Mouse (Mus musculus): ENCODE measurements at regions not wholly inside any gene's neighbourhood (a gene's known extent, or its start where the extent isn't known, plus 50 kb on each side); places are given as distances from the start of the nearest gene placed in this dataset.

- no peaks in the 10 kb centered on the region for H3K27me3 ChIP-seq (ENCODE audit: low read depth, poor library complexity, severe bottlenecking)
- H3K4me3 ChIP-seq = no peak overlapping the region
- H3K36me3 ChIP-seq = no peaks in the 10 kb centered on the region
- H3K9me3 ChIP-seq (replicated peaks) = no peaks in the 10 kb centered on the region
- H3K4me1 ChIP-seq = peaks cover 12% of the 10 kb centered on the region
- no peak for DNase-seq (ENCODE audit: low spot score)
- WGBS = 84% methylated on average over 5 of the region's 5 CpGs
- H3K27ac ChIP-seq = no peak overlapping the region
These were observed 206.0 kb downstream of the Ajap1 start for GRCm38 (mm10) chr4:153276571-153276970.

- WGBS = 64% methylated on average over 5 of the region's 5 CpGs
- H3K9me3 ChIP-seq (replicated peaks) = no peaks in the 10 kb centered on the region
- H3K4me1 ChIP-seq = peaks cover 34% of the 10 kb centered on the region
- no peak overlapping the region for H3K27ac ChIP-seq
- H3K4me3 ChIP-seq = no peak overlapping the region
- no peak for DNase-seq (ENCODE audit: low spot score)
- peaks cover 7% of the 10 kb centered on the region; the same call in 1 of the 2 replicates for H3K27me3 ChIP-seq (ENCODE audit: low read depth, poor library complexity, severe bottlenecking)
- no peaks in the 10 kb centered on the region for H3K36me3 ChIP-seq
These were observed 211.2 kb downstream of the Ajap1 start for GRCm38 (mm10) chr4:153271376-153271775.

- DNase-seq (ENCODE audit: low spot score) = no peak
- Histone ChIP-seq H3K27ac (no peak overlapping the region), H3K36me3 (no peaks in the 10 kb centered on the region), H3K9me3 (replicated peaks) (no peaks in the 10 kb centered on the region), H3K27me3 (ENCODE audit: low read depth, poor library complexity, severe bottlenecking) (no peaks in the 10 kb centered on the region), H3K4me1 (peaks cover 12% of the 10 kb centered on the region), H3K4me3 (no peak overlapping the region)
- WGBS = 77% methylated on average over 15 of the region's 15 CpGs
These were observed 219.3 kb downstream of the Ajap1 start for GRCm38 (mm10) chr4:153263216-153263805.

- Histone ChIP-seq H3K4me3 (no peak overlapping the region), H3K27ac (no peak overlapping the region), H3K27me3 (ENCODE audit: low read depth, poor library complexity, severe bottlenecking) (no peaks in the 10 kb centered on the region), H3K36me3 (no peaks in the 10 kb centered on the region), H3K9me3 (replicated peaks) (no peaks in the 10 kb centered on the region), H3K4me1 (peaks cover 22% of the 10 kb centered on the region)
- 60% methylated on average over 14 of the region's 14 CpGs for WGBS
- no peak for DNase-seq (ENCODE audit: low spot score)
These were observed 221.6 kb downstream of the Ajap1 start for GRCm38 (mm10) chr4:153260941-153261557.

GRCm38 (mm10) chr4:153251943-153252342, 230.7 kb downstream of the Ajap1 start:
- no peak overlapping the region for H3K27ac ChIP-seq
- DNase-seq (ENCODE audit: low spot score) = no peak
- H3K27me3 ChIP-seq (ENCODE audit: low read depth, poor library complexity, severe bottlenecking) = no peaks in the 10 kb centered on the region
- H3K36me3 ChIP-seq = no peaks in the 10 kb centered on the region
- no peaks in the 10 kb centered on the region for H3K9me3 ChIP-seq (replicated peaks)
- no peak overlapping the region for H3K4me3 ChIP-seq
- peaks cover 7% of the 10 kb centered on the region for H3K4me1 ChIP-seq
- WGBS = 76% methylated on average over 3 of the region's 3 CpGs

- Histone ChIP-seq H3K4me1 (peaks cover 5% of the 10 kb centered on the region; the same call in 1 of the 2 replicates), H3K27ac (no peak overlapping the region), H3K9me3 (replicated peaks) (no peaks in the 10 kb centered on the region), H3K27me3 (ENCODE audit: low read depth, poor library complexity, severe bottlenecking) (no peaks in the 10 kb centered on the region), H3K4me3 (no peak overlapping the region), H3K36me3 (no peaks in the 10 kb centered on the region)
- DNase-seq (ENCODE audit: low spot score) = no peak
- 78% methylated on average over 8 of the region's 8 CpGs for WGBS
These were observed 231.3 kb downstream of the Ajap1 start for GRCm38 (mm10) chr4:153251311-153251710.

GRCm38 (mm10) chr4:153236680-153237079, 245.9 kb downstream of the Ajap1 start:
- Histone ChIP-seq H3K4me3 (peak overlapping the region; percentile 18; the same call in 1 of the 2 replicates), H3K36me3 (no peaks in the 10 kb centered on the region), H3K4me1 (peaks cover 28% of the 10 kb centered on the region), H3K27ac (no peak overlapping the region), H3K27me3 (ENCODE audit: low read depth, poor library complexity, severe bottlenecking) (peaks cover 6% of the 10 kb centered on the region; the same call in 1 of the 2 replicates), H3K9me3 (replicated peaks) (no peaks in the 10 kb centered on the region)
- peak; percentile 73 for DNase-seq (ENCODE audit: low spot score)
- WGBS = 10% methylated on average over 12 of the region's 12 CpGs

- H3K27me3 ChIP-seq (ENCODE audit: low read depth, poor library complexity, severe bottlenecking) = peaks cover 6% of the 10 kb centered on the region; the same call in 1 of the 2 replicates
- DNase-seq (ENCODE audit: low spot score) = no peak
- H3K27ac ChIP-seq = no peak overlapping the region
- WGBS = 75% methylated on average over 5 of the region's 5 CpGs
- peaks cover 57% of the 10 kb centered on the region for H3K4me1 ChIP-seq
- no peaks in the 10 kb centered on the region for H3K36me3 ChIP-seq
- H3K9me3 ChIP-seq (replicated peaks) = no peaks in the 10 kb centered on the region
- no peak overlapping the region for H3K4me3 ChIP-seq
These were observed 248.8 kb downstream of the Ajap1 start for GRCm38 (mm10) chr4:153233762-153234161.

GRCm38 (mm10) chr4:153229221-153229620, 253.4 kb downstream of the Ajap1 start:
- H3K27me3 ChIP-seq (ENCODE audit: low read depth, poor library complexity, severe bottlenecking) = no peaks in the 10 kb centered on the region
- peak overlapping the region; percentile 58; the same call in 1 of the 2 replicates for H3K27ac ChIP-seq
- H3K36me3 ChIP-seq = no peaks in the 10 kb centered on the region
- WGBS = 53% methylated on average over 5 of the region's 5 CpGs
- H3K4me3 ChIP-seq = no peak overlapping the region
- no peak for DNase-seq (ENCODE audit: low spot score)
- H3K9me3 ChIP-seq (replicated peaks) = no peaks in the 10 kb centered on the region
- H3K4me1 ChIP-seq = peaks cover 72% of the 10 kb centered on the region

GRCm38 (mm10) chr4:153227680-153228420, 254.8 kb downstream of the Ajap1 start:
- 74% methylated on average over 13 of the region's 13 CpGs for WGBS
- Histone ChIP-seq H3K9me3 (replicated peaks) (no peaks in the 10 kb centered on the region), H3K27ac (peak overlapping the region; percentile 42; the same call in 1 of the 2 replicates), H3K4me1 (peaks cover 84% of the 10 kb centered on the region), H3K27me3 (ENCODE audit: low read depth, poor library complexity, severe bottlenecking) (no peaks in the 10 kb centered on the region), H3K36me3 (no peaks in the 10 kb centered on the region), H3K4me3 (no peak overlapping the region)
- no peak for DNase-seq (ENCODE audit: low spot score)

- Histone ChIP-seq H3K27ac (peak overlapping the region; percentile 69), H3K4me3 (no peak overlapping the region), H3K27me3 (ENCODE audit: low read depth, poor library complexity, severe bottlenecking) (no peaks in the 10 kb centered on the region), H3K9me3 (replicated peaks) (no peaks in the 10 kb centered on the region), H3K4me1 (peaks cover 91% of the 10 kb centered on the region), H3K36me3 (no peaks in the 10 kb centered on the region)
- DNase-seq (ENCODE audit: low spot score) = peak; percentile 62
- 11% methylated on average over 6 of the region's 6 CpGs for WGBS
These were observed 257.9 kb downstream of the Ajap1 start for GRCm38 (mm10) chr4:153224618-153225177.

- Histone ChIP-seq H3K4me3 (no peak overlapping the region), H3K27ac (peak overlapping the region; percentile 37; the same call in 1 of the 2 replicates), H3K36me3 (no peaks in the 10 kb centered on the region), H3K4me1 (peaks cover 86% of the 10 kb centered on the region), H3K9me3 (replicated peaks) (no peaks in the 10 kb centered on the region), H3K27me3 (ENCODE audit: low read depth, poor library complexity, severe bottlenecking) (no peaks in the 10 kb centered on the region)
- no peak for DNase-seq (ENCODE audit: low spot score)
- 89% methylated on average over 5 of the region's 5 CpGs for WGBS
These were observed 259.6 kb downstream of the Ajap1 start for GRCm38 (mm10) chr4:153223019-153223418.

- H3K4me3 ChIP-seq = no peak overlapping the region
- H3K27me3 ChIP-seq (ENCODE audit: low read depth, poor library complexity, severe bottlenecking) = no peaks in the 10 kb centered on the region
- no peaks in the 10 kb centered on the region for H3K9me3 ChIP-seq (replicated peaks)
- H3K27ac ChIP-seq = no peak overlapping the region
- WGBS = 24% methylated on average over 5 of the region's 6 CpGs
- H3K36me3 ChIP-seq = no peaks in the 10 kb centered on the region
- no peak for DNase-seq (ENCODE audit: low spot score)
- H3K4me1 ChIP-seq = peaks cover 78% of the 10 kb centered on the region
These were observed 262.1 kb downstream of the Ajap1 start for GRCm38 (mm10) chr4:153220485-153220884.

Data from limb, embryonic 10.5 days (tissue).